Mouse (Mus musculus) ES-E14 (cell line): ENCODE data around the gene Abhd2. TPM values are rescaled to one million over a fixed set of nuclear protein-coding genes. Genes with fewer than 3 reads are reported as not detected.
A peak's percentile ranks its signal among the peaks of the same experiment; 100 is the strongest.

Source experiments
- DNase-seq: peaks from one replicate; pipeline ENCODE4 v3.0.0-alpha.2; 2013; ENCODE audit warnings: low read depth, low spot score
- H3K27ac ChIP-seq: 2 replicates; pipeline ENCODE4 v1.5.1; 2012; ENCODE audit warnings: low read depth, mild to moderate bottlenecking, low read length, moderate library complexity, mixed read lengths; ENCODE audit not compliant: poor library complexity, insufficient read depth, severe bottlenecking
- H3K36me3 ChIP-seq: 2 replicates; pipeline ENCODE4 v1.6.1; 2012; ENCODE audit warnings: mild to moderate bottlenecking, low read length, moderate library complexity, mixed read lengths; ENCODE audit not compliant: control insufficient read depth, poor library complexity, insufficient read depth, severe bottlenecking
- H3K4me1 ChIP-seq, 2 experiments: fragments of 150-350 bp in 1 of 2; sonication (generic) in 1 of 2; 2 replicates each; pipeline ENCODE4 v1.6.1; 2012; ENCODE audit warnings: low read length in 2 of 2, mild to moderate bottlenecking in 1 of 2, mixed read lengths in 1 of 2; ENCODE audit not compliant: control insufficient read depth in 2 of 2, insufficient read depth in 2 of 2, poor library complexity in 1 of 2
- H3K4me3 ChIP-seq, 2 experiments: fragments of 150-350 bp in 1 of 2; sonication (generic) in 1 of 2; 2 replicates each; pipeline ENCODE4 v1.5.1; 2012; ENCODE audit warnings: low read length in 2 of 2, low read depth in 1 of 2, mild to moderate bottlenecking in 1 of 2, mixed read lengths in 1 of 2; ENCODE audit not compliant: insufficient read depth in 1 of 2, poor library complexity in 1 of 2, severe bottlenecking in 1 of 2
- H3K9ac ChIP-seq: 2 replicates; pipeline ENCODE4 v1.6.1; 2012; ENCODE audit warnings: low read depth, mild to moderate bottlenecking, low read length, mixed read lengths; ENCODE audit not compliant: poor library complexity, insufficient read depth, severe bottlenecking
- H3K9me3 ChIP-seq: fragments of 150-350 bp; sonication (generic); 2 replicates; pipeline ENCODE4 v1.6.1; 2012; ENCODE audit warnings: low read depth, mild to moderate bottlenecking, low read length; ENCODE audit not compliant: control insufficient read depth, insufficient read depth
- CHD2 ChIP-seq: IDR thresholded peaks from 2 replicates; pipeline ENCODE4 v1.6.1; 2014; ENCODE audit warnings: mild to moderate bottlenecking, low read depth, low read length, inconsistent platforms
- HCFC1 ChIP-seq: IDR thresholded peaks from 2 replicates; pipeline ENCODE4 v1.6.1; 2012; ENCODE audit warnings: low read length, inconsistent platforms, borderline replicate concordance; ENCODE audit not compliant: insufficient read depth
- MAFK ChIP-seq: IDR thresholded peaks from 2 replicates; pipeline ENCODE4 v1.6.1; 2014; ENCODE audit warnings: mild to moderate bottlenecking, low read depth, low read length, inconsistent platforms; ENCODE audit not compliant: insufficient read depth
- ZC3H11A ChIP-seq: IDR thresholded peaks from 2 replicates; pipeline ENCODE4 v1.6.1; 2012; ENCODE audit warnings: low read depth, mild to moderate bottlenecking, inconsistent platforms, low read length, borderline replicate concordance
- ZNF384 ChIP-seq: IDR thresholded peaks from 2 replicates; pipeline ENCODE4 v1.6.1; 2012; ENCODE audit warnings: low read depth, low read length, inconsistent platforms
- in situ Hi-C, 2 experiments: fragments of 600-800 bp; cut with MboI; formaldehyde crosslinking; loops; one replicate each; pipeline ENCODE4 v1.15.1; 2025; ENCODE audit warnings: low sequenced_read_pairs in 2 of 2, inconsistent platforms in 1 of 2; ENCODE audit not compliant: unreplicated experiment in 2 of 2
- total RNA-seq: library from RNA; depleted of rRNA; stranded (reverse); fragments of 300-350 nt; gene quantifications from 2 replicates; pipeline ENCODE4 v1.2.3, GENCODE M21; 2012

Abhd2 gene
- total RNA-seq, 1 experiment = 58.9 TPM

DNA sequence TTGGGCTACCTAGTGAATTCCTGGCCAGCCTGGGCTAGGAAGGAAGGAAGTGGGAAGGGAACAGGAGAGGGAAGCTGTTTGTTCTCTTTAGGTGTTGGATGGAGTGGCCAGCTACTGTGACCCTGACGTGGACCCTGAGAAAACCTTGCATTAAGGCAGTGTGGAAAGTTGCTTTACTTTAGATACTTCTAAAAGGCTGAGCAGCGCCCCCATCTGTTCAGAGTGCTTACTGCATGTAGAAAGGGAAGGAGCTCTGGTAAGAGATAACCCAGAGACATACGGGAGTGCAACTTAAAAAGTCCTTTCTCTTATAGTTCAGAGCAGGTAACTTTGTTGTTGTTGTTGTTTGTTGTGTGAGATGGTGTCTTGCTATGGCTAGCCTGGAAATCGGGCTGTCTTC, 72.9 kb downstream of the Abhd2 start:
- peak; percentile 66 for DNase-seq
- no peaks in the 10 kb centered on the region for H3K9me3 ChIP-seq
- no peak overlapping the region for H3K4me3 ChIP-seq
- H3K4me1 ChIP-seq = no peaks in the 10 kb centered on the region
- H3K36me3 ChIP-seq = peaks cover 16% of the 10 kb centered on the region; the same call in 1 of the 2 replicates
- no peak overlapping the region for H3K9ac ChIP-seq
- no peak overlapping the region for H3K27ac ChIP-seq
- in situ Hi-C loops = no loop called here
- TF ChIP-seq MAFK = no peak
- no peak for TF ChIP-seq HCFC1
- no peak for TF ChIP-seq CHD2
- TF ChIP-seq ZNF384 = no peak
- TF ChIP-seq ZC3H11A = no peak

DNA sequence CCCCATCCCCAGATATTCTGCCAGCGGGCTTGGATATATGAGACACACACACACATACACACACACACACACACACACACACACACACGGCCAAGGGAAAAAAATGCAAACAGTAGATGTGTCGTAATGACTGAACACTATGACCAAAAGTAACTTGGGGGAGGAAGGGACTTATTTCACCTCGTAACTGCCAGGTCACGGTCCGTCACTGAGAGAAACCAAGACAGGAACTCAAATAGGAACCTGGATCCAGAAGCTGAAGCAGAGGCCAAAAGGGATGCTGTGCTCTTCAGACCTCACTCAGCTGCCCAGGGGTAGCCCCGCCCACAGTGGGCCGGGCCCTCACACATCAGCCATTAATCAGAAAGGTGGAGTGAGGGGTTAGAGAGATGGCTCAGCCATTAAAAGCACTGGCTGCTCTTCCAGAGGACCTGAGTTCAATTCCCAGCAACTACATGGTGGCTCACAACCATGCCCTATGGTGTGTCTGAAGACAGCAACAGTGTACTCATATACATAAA, 73.6 kb downstream of the Abhd2 start:
- H3K4me3 ChIP-seq = no peak overlapping the region
- DNase-seq = no peak
- TF ChIP-seq HCFC1 (no peak), CHD2 (no peak), ZC3H11A (no peak), ZNF384 (no peak), MAFK (no peak)
- in situ Hi-C loops = no loop called here
- H3K9me3 ChIP-seq = no peaks in the 10 kb centered on the region
- H3K36me3 ChIP-seq = peaks cover 16% of the 10 kb centered on the region; the same call in 1 of the 2 replicates
- no peak overlapping the region for H3K9ac ChIP-seq
- H3K27ac ChIP-seq = no peak overlapping the region
- peaks cover 0 to 2% of the 10 kb centered on the region in 2 experiments; a peak in 1 of 4 replicates for H3K4me1 ChIP-seq

DNA sequence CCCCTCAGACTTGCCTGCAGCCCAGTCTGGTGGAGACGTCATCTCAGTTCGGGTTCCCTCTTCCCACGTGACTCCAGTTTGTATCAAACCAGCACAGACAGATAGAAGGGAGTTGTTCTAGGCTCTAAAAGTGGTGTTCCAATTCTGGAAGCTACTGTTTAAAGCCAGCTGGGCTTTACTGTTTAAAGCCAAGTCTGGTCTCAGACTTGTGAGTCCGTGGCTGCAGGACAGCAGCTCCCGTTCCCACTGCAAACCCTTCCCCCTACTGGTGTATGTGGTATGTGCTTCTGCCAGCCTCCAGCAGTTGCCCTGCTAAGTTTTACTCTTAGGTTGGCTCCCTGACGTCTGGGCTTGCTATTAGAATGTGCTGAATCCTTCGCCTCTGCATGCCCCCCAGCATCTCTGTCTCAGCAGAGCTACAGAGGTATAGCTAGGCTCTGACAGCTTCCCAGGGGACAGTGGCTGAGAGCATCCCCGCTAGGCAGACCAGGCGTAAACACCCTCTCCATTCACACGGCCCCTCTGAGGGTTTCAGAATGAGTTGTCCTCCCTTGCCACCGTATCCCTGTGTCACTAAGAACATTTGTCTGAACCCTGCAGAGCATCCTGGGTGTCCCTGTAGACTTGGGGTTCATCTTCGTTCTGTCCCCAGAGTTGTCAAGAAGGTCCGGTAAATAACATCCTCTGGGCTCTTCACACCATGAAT, 74.3 kb downstream of the Abhd2 start:
- in situ Hi-C loops = no loop called here
- Histone ChIP-seq H3K9ac (no peak overlapping the region), H3K9me3 (no peaks in the 10 kb centered on the region), H3K4me1 (peaks cover 0 to 5% of the 10 kb centered on the region in 2 experiments; a peak in 1 of 4 replicates), H3K4me3 (no peak overlapping the region), H3K36me3 (peaks cover 16% of the 10 kb centered on the region; the same call in 1 of the 2 replicates), H3K27ac (no peak overlapping the region)
- no peak for TF ChIP-seq HCFC1
- no peak for DNase-seq

DNA sequence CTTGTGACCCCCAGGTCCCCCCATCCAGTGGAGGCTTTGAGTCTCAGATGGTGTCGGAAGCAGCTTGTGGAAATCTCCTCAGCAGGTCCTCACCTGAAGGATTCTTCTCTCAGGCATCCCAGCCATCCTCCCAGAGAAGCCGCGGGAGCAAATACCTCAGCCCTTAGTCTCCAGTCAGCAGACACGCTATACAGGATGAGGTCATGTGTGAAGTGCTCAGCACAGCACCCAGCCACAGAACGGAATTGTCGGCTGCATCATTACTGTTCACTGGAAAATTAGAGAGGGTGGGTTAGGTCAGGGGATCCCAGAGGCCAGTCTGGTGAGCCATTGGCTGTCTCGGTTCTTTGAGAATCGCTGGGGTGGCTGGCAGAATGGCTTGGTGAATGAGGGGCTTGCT, 75.8 kb downstream of the Abhd2 start:
- TF ChIP-seq ZC3H11A (no peak), HCFC1 (no peak), MAFK (no peak), CHD2 (no peak), ZNF384 (no peak)
- DNase-seq = no peak
- peaks cover 0 to 5% of the 10 kb centered on the region in 2 experiments; a peak in 1 of 4 replicates for H3K4me1 ChIP-seq
- no peak overlapping the region for H3K4me3 ChIP-seq
- H3K9ac ChIP-seq = no peak overlapping the region
- in situ Hi-C loops = no loop called here
- peaks cover 16% of the 10 kb centered on the region; the same call in 1 of the 2 replicates for H3K36me3 ChIP-seq
- H3K9me3 ChIP-seq = no peaks in the 10 kb centered on the region
- H3K27ac ChIP-seq = no peak overlapping the region
